Mouse (Mus musculus) forebrain, postnatal 0 days (tissue): Measurements from ENCODE around the gene Ddx56. TPM values are rescaled to one million over a fixed set of nuclear protein-coding genes. Genes with fewer than 3 reads are reported as not detected.
"Not testable (repeated sequence)": the region's sequence is repeated elsewhere in the genome, so short reads cannot be mapped to it uniquely, and the experiment has no call there.

Experiments
- ATAC-seq: fragments of 200-750 bp; cut with Nextera tagmentation; 2 replicates; pipeline ENCODE4 v1.8.0; 2017; ENCODE audit warnings: mild to moderate bottlenecking, moderate library complexity
- DNase-seq: peaks from one replicate; pipeline ENCODE4 v3.0.0-alpha.2; 2015
- H3K27ac ChIP-seq: fragments of 300-500 bp; sonication (generic); 2 replicates; pipeline ENCODE4 v1.5.1; 2014; ENCODE audit warnings: low read depth, mild to moderate bottlenecking, antibody characterized with exemption, low read length, moderate library complexity, mixed read lengths
- H3K27me3 ChIP-seq: fragments of 300-500 bp; sonication (generic); 2 replicates; pipeline ENCODE4 v1.6.1; 2014; ENCODE audit warnings: mild to moderate bottlenecking, low read length, mixed read lengths; ENCODE audit not compliant: insufficient read depth
- H3K36me3 ChIP-seq: fragments of 300-500 bp; sonication (generic); 2 replicates; pipeline ENCODE4 v1.6.1; 2014; ENCODE audit warnings: mild to moderate bottlenecking, moderate library complexity; ENCODE audit not compliant: insufficient read depth
- H3K4me1 ChIP-seq: fragments of 300-500 bp; sonication (generic); 2 replicates; pipeline ENCODE4 v1.6.1; 2014; ENCODE audit warnings: antibody characterized with exemption; ENCODE audit not compliant: insufficient read depth
- H3K4me2 ChIP-seq: fragments of 300-500 bp; sonication (generic); 2 replicates; pipeline ENCODE4 v1.6.1; 2014; ENCODE audit warnings: low read depth, mild to moderate bottlenecking, moderate library complexity
- H3K4me3 ChIP-seq: fragments of 300-500 bp; sonication (generic); 2 replicates; pipeline ENCODE4 v1.5.1; 2014; ENCODE audit warnings: low read depth, low read length, mixed read lengths
- H3K9ac ChIP-seq: fragments of 300-500 bp; sonication (generic); 2 replicates; pipeline ENCODE4 v1.6.1; 2014; ENCODE audit warnings: mild to moderate bottlenecking
- H3K9me3 ChIP-seq: fragments of 300-500 bp; sonication (generic); 2 replicates; pipeline ENCODE4 v1.6.1; 2016; ENCODE audit warnings: low read length
- CTCF ChIP-seq: sonication (generic); IDR thresholded peaks from 2 replicates; pipeline ENCODE4 v1.5.1; 2016; ENCODE audit warnings: antibody characterized with exemption, control low read depth, low read depth
- WGBS: fragments of 180-500 bp; shearing (Covaris S2); extraction: QIAGEN DNeasy Blood & Tissue Kit; methylation state at CpG from one replicate; pipeline ENCODE4 v1.1.7; 2014; 5-methylcytosine and 5-hydroxymethylcytosine counted together
- polyA plus RNA-seq: library from polyadenylated mRNA; unstranded; fragments of >200 nt; fragmentation: Nextera tagmentation; extraction: Ambion mirVana; gene quantifications from 2 replicates; pipeline ENCODE4 v1.2.1, GENCODE M21; 2015
- total RNA-seq: library from RNA; depleted of rRNA; stranded (reverse); fragments of >200 nt; gene quantifications from 2 replicates; pipeline ENCODE4 v1.2.3, GENCODE M21; 2014

Ddx56 gene
- total and polyA plus RNA-seq, 2 experiments from 2014 or later = 70.4 to 71.3 TPM

- 78% methylated on average over 10 of the region's 10 CpGs for WGBS
- Histone ChIP-seq H3K27me3 (no peaks in the 10 kb centered on the region), H3K4me2 (no peak overlapping the region), H3K9ac (no peak overlapping the region), H3K36me3 (peaks cover 83% of the 10 kb centered on the region), H3K4me3 (no peak overlapping the region), H3K4me1 (peaks cover 5% of the 10 kb centered on the region), H3K27ac (no peak overlapping the region), H3K9me3 (no peaks in the 10 kb centered on the region)
- peak; percentile 89 for DNase-seq
- TF ChIP-seq CTCF = peak; percentile 98
- ATAC-seq = peak; percentile 73
Measured at GRCm38 (mm10) chr11:6261434-6262082, 6.0 kb downstream of the Ddx56 start.

DNA sequence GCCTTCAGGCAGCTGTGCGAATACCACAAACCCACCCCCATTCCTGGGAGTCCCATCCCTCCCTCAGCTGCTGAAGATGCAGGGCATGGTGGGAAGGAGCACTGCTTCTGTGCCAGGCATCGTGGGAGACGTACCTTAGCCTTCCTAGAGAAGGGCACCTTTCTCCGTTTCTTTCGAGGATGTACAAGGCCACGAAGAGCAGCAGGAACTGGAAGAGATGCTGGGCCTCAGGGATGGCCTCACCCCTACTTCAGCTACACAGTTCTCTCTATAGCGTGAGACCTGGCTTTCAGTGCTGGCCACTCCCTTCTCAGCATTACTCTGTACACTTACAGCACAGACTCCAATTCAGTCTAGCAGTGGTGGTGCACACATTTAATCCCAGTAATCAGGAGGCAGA lies 8.2 kb downstream of the Ddx56 start:
- WGBS = 98% methylated on average over 7 of the region's 7 CpGs
- DNase-seq = no peak
- no peak for ATAC-seq
- Histone ChIP-seq H3K36me3 (peaks cover 65% of the 10 kb centered on the region), H3K27ac (no peak overlapping the region), H3K27me3 (no peaks in the 10 kb centered on the region), H3K4me2 (no peak overlapping the region), H3K4me3 (no peak overlapping the region), H3K9me3 (no peaks in the 10 kb centered on the region), H3K4me1 (no peaks in the 10 kb centered on the region), H3K9ac (no peak overlapping the region)
- no peak for TF ChIP-seq CTCF

DNA sequence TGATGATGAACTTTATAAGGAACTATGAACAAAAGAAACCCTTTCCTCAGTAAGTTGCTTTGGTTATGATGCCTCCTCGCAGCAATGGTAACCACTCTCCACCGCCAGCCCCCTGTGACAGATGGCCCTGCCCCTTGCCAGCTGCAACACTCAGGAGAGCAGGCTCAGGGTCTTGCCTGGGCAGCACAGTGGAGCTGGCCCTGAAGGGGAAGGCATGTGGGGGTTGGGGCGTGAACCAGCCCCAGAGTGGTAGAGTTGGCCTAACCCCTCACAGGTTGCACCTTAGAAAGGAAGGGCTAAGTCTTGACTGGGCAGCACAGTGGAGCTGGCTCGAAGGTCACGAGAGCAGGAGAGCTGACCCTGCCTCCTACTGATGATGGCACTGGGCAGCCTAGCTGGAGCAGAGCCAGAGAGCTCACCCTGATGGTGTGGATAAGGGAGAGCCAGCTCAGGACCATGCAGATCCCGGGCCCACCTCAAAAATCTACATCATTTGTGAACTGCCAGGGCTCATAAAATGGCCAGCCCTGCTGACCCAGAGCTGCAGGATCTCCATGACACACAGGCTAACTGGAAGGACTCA lies 11.0 kb downstream of the Ddx56 start:
- ATAC-seq = 0 out of 2 replicates have a peak, but pooled peaks have one; percentile 19
- Histone ChIP-seq H3K27ac (no peak overlapping the region), H3K4me3 (no peak overlapping the region), H3K4me2 (no peak overlapping the region), H3K36me3 (peaks cover 40% of the 10 kb centered on the region), H3K9me3 (no peaks in the 10 kb centered on the region), H3K4me1 (no peaks in the 10 kb centered on the region), H3K9ac (no peak overlapping the region), H3K27me3 (no peaks in the 10 kb centered on the region)
- DNase-seq = no peak
- 72% methylated on average over 6 of the region's 6 CpGs for WGBS
- no peak for TF ChIP-seq CTCF

DNA sequence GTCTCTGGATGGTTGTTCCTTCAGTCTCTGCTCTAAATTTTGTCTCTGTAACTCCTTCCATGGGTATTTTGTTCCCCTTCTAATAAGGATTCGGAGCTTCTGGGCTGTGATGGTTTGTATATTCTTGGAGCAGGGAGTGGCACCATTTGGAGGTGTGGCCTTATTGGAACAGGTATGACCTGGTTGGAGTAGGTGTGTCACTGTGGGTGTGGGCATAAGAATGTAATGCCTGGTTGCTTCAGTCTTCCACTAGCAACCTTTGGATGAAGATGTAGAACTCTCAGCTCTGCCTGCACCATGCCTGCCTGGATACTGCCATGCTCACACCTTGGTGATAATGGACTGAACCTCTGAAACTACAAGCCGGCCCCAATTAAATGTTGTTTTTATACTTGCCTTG lies 13.0 kb downstream of the Ddx56 start:
- H3K27me3 ChIP-seq, H3K4me3 ChIP-seq, H3K4me2 ChIP-seq, ATAC-seq, DNase-seq, H3K27ac ChIP-seq, H3K9ac ChIP-seq, H3K4me1 ChIP-seq, H3K9me3 ChIP-seq: not testable (repeated sequence)
- H3K36me3 ChIP-seq = peaks cover 22% of the 10 kb centered on the region
- WGBS = 93% methylated on average over 2 of the region's 2 CpGs

DNA sequence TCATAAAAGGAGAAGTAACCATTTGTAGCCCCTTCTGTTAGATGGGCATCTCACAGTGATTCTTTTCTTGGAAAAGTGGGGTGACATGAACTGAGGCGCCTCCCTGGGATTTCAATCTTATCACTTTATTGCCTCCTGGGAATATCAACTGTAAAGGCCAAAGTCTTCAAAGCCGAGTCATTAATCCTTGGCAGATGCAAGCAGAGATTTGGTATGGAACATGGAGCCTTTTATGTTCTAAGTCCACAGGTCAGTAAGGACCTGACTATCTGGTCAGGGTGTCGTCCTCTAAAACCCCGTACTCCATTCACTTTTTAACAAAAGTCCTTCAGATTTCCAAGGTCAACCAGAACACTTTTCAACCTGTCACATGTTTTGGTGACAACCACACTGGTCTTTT lies 14.7 kb downstream of the Ddx56 start:
- DNase-seq = no peak
- no peak for ATAC-seq
- TF ChIP-seq CTCF = no peak
- H3K27me3 ChIP-seq = no peaks in the 10 kb centered on the region
- no peak overlapping the region for H3K4me2 ChIP-seq
- H3K36me3 ChIP-seq = 0 out of 2 replicates have a peak, but pooled peaks cover 5% of the 10 kb centered on the region
- H3K4me3 ChIP-seq = no peak overlapping the region
- H3K9ac ChIP-seq = no peak overlapping the region
- no peaks in the 10 kb centered on the region for H3K4me1 ChIP-seq
- no peak overlapping the region for H3K27ac ChIP-seq
- no peaks in the 10 kb centered on the region for H3K9me3 ChIP-seq
- WGBS = 96% methylated on average over 4 of the region's 4 CpGs

GRCm38 (mm10) chr11:6252248-6252647 lies 15.3 kb downstream of the Ddx56 start:
- no peaks in the 10 kb centered on the region for H3K36me3 ChIP-seq
- no peak overlapping the region for H3K4me3 ChIP-seq
- H3K4me1 ChIP-seq = no peaks in the 10 kb centered on the region
- no peak overlapping the region for H3K9ac ChIP-seq
- H3K27me3 ChIP-seq = no peaks in the 10 kb centered on the region
- ATAC-seq (no peak), DNase-seq (no peak)
- no peaks in the 10 kb centered on the region for H3K9me3 ChIP-seq
- WGBS = 91% methylated on average over 5 of the region's 5 CpGs
- no peak for TF ChIP-seq CTCF
- H3K4me2 ChIP-seq = no peak overlapping the region
- H3K27ac ChIP-seq = no peak overlapping the region

GRCm38 (mm10) chr11:6244707-6245106 lies 22.9 kb downstream of the Ddx56 start:
- Histone ChIP-seq H3K36me3 (no peaks in the 10 kb centered on the region), H3K9ac (no peak overlapping the region), H3K9me3 (no peaks in the 10 kb centered on the region), H3K27ac (no peak overlapping the region), H3K4me1 (no peaks in the 10 kb centered on the region), H3K4me2 (no peak overlapping the region), H3K4me3 (no peak overlapping the region), H3K27me3 (no peaks in the 10 kb centered on the region)
- DNase-seq = no peak
- no peak for ATAC-seq
- TF ChIP-seq CTCF = no peak
- 52% methylated on average over 19 of the region's 19 CpGs for WGBS
